Mouse (Mus musculus) lung, adult 2 months (tissue): ENCODE measurements around the gene Fam169b.

Experiments
- CTCF ChIP-seq: fragments of 200-500 bp; IDR thresholded peaks from 2 replicates; pipeline ENCODE4 v1.5.1; 2011; ENCODE audit warnings: mild to moderate bottlenecking, low read length, control low read depth; ENCODE audit not compliant: insufficient read depth
- POLR2A ChIP-seq: fragments of 200-500 bp; IDR thresholded peaks from 2 replicates; pipeline ENCODE4 v1.6.1; 2011; ENCODE audit warnings: low read depth, mild to moderate bottlenecking, control low read depth, low read length, borderline replicate concordance; ENCODE audit errors: extremely low read depth

- TF ChIP-seq CTCF (no peak), POLR2A (no peak)
These were observed 1.0 kb upstream of the Fam169b start for GRCm38 (mm10) chr7:68272607-68273006.
